Mouse (Mus musculus) CH12.LX (cell line): ENCODE measurements around the gene Zbtb25. TPM values are rescaled to one million over a fixed set of nuclear protein-coding genes. Genes with fewer than 3 reads are reported as not detected.

Experiments
- DNase-seq: peaks from one replicate; pipeline ENCODE4 v3.0.0-alpha.2; 2013; ENCODE audit errors: extremely low read depth
- H3K27ac ChIP-seq: 2 replicates; pipeline ENCODE4 v1.5.1; 2012; ENCODE audit warnings: low read depth, mild to moderate bottlenecking, control low read depth, moderate library complexity; ENCODE audit not compliant: insufficient read depth
- H3K27me3 ChIP-seq: replicated peaks from 2 replicates; pipeline ENCODE3; 2012; ENCODE audit warnings: inconsistent platforms
- H3K36me3 ChIP-seq, 2 experiments: replicated peaks in 1 of 2; 2 replicates each; pipeline versions ENCODE3 to v1.6.1; 2012; ENCODE audit warnings: inconsistent platforms in 1 of 2, low read length in 1 of 2, mild to moderate bottlenecking in 1 of 2, mixed read lengths in 1 of 2, moderate library complexity in 1 of 2; ENCODE audit not compliant: control insufficient read depth in 1 of 2, insufficient read depth in 1 of 2
- H3K4me1 ChIP-seq, 2 experiments: 2 replicates each; pipeline ENCODE4 v1.6.1; 2012; ENCODE audit warnings: inconsistent platforms in 1 of 2, moderate library complexity in 1 of 2; ENCODE audit not compliant: insufficient read depth in 2 of 2, control insufficient read depth in 1 of 2
- H3K4me2 ChIP-seq: 2 replicates; pipeline ENCODE4 v1.6.1; 2012; ENCODE audit warnings: low read depth, mild to moderate bottlenecking, control low read depth; ENCODE audit not compliant: poor library complexity, insufficient read depth, severe bottlenecking
- H3K4me3 ChIP-seq, 3 experiments: fragments of 150-350 bp in 1 of 3; sonication (generic) in 1 of 3; replicated peaks in 1 of 3; 2 replicates each; pipeline versions ENCODE3 to v1.5.1; 2011 to 2012; ENCODE audit warnings: low read depth in 2 of 3, low read length in 2 of 3, mild to moderate bottlenecking in 2 of 3, moderate library complexity in 2 of 3, control low read depth in 1 of 3, improper control_type of control experiment in 1 of 3, inconsistent platforms in 1 of 3, mixed read lengths in 1 of 3; ENCODE audit not compliant: poor library complexity in 1 of 3
- H3K79me2 ChIP-seq: replicated peaks from 2 replicates; pipeline ENCODE4 v1.6.1; 2012; ENCODE audit warnings: mild to moderate bottlenecking, moderate library complexity; ENCODE audit not compliant: control insufficient read depth, poor library complexity, insufficient read depth, severe bottlenecking; ENCODE audit errors: extremely low read depth
- H3K9ac ChIP-seq: 2 replicates; pipeline ENCODE4 v1.6.1; 2012; ENCODE audit warnings: low read depth, mild to moderate bottlenecking, control low read depth, moderate library complexity; ENCODE audit not compliant: insufficient read depth
- H3K9me3 ChIP-seq: replicated peaks from 2 replicates; pipeline ENCODE3; 2012; ENCODE audit warnings: low read length, inconsistent platforms, mixed read lengths
- CTCF ChIP-seq, 2 experiments: IDR thresholded peaks in 1 of 2; conservative IDR thresholded peaks in 1 of 2; 2 replicates each; pipeline ENCODE4 v1.5.1; 2011 to 2012; ENCODE audit warnings: low read depth in 2 of 2, low read length in 2 of 2, improper control_type of control experiment in 1 of 2, inconsistent platforms in 1 of 2, mild to moderate bottlenecking in 1 of 2, moderate library complexity in 1 of 2
- ELF1 ChIP-seq: IDR thresholded peaks from 2 replicates; pipeline ENCODE4 v1.6.1; 2014; ENCODE audit warnings: low read depth, mild to moderate bottlenecking, inconsistent platforms, low read length, improper control_type of control experiment
- EP300 ChIP-seq: IDR thresholded peaks from 2 replicates; pipeline ENCODE4 v1.6.1; 2011; ENCODE audit warnings: low read length, improper control_type of control experiment
- HCFC1 ChIP-seq: IDR thresholded peaks from 2 replicates; pipeline ENCODE4 v1.6.1; 2012; ENCODE audit warnings: low read depth, mild to moderate bottlenecking, inconsistent platforms, low read length, improper control_type of control experiment
- JUND ChIP-seq: conservative IDR thresholded peaks from 2 replicates; pipeline ENCODE4 v1.6.1; 2011; ENCODE audit warnings: low read depth, low read length, improper control_type of control experiment
- MXI1 ChIP-seq: IDR thresholded peaks from 2 replicates; pipeline ENCODE4 v1.6.1; 2011; ENCODE audit warnings: mild to moderate bottlenecking, low read depth, low read length, improper control_type of control experiment
- MYC ChIP-seq: IDR thresholded peaks from 2 replicates; pipeline ENCODE4 v1.6.1; 2011; ENCODE audit warnings: low read depth, mild to moderate bottlenecking, improper control_type of control experiment, low read length
- NELFE ChIP-seq: IDR thresholded peaks from 2 replicates; pipeline ENCODE4 v1.6.1; 2011; ENCODE audit warnings: low read depth, low read length, improper control_type of control experiment
- NRF1 ChIP-seq: IDR thresholded peaks from 2 replicates; pipeline ENCODE4 v1.6.1; 2014; ENCODE audit warnings: low read depth, mild to moderate bottlenecking, inconsistent platforms, low read length, improper control_type of control experiment, moderate library complexity
- PAX5 ChIP-seq: IDR thresholded peaks from 2 replicates; pipeline ENCODE4 v1.6.1; 2012; ENCODE audit warnings: low read length, inconsistent platforms, mixed read lengths
- POLR2A ChIP-seq: IDR thresholded peaks from 2 replicates; pipeline ENCODE4 v1.6.1; 2011; ENCODE audit warnings: low read depth, mild to moderate bottlenecking, improper control_type of control experiment, low read length
- POLR2AphosphoS2 ChIP-seq: IDR thresholded peaks from 2 replicates; pipeline ENCODE4 v1.6.1; 2011; ENCODE audit warnings: low read depth, low read length, improper control_type of control experiment
- TBP ChIP-seq: conservative IDR thresholded peaks from 2 replicates; pipeline ENCODE4 v1.6.1; 2011; ENCODE audit warnings: low read depth, low read length, improper control_type of control experiment
- USF1 ChIP-seq: IDR thresholded peaks from 2 replicates; pipeline ENCODE4 v1.6.1; 2014; ENCODE audit warnings: low read depth, mild to moderate bottlenecking, inconsistent platforms, low read length, improper control_type of control experiment
- ZC3H11A ChIP-seq: IDR thresholded peaks from 2 replicates; pipeline ENCODE4 v1.6.1; 2012; ENCODE audit warnings: low read depth, mild to moderate bottlenecking, inconsistent platforms, low read length, improper control_type of control experiment
- ZMIZ1 ChIP-seq: IDR thresholded peaks from 2 replicates; pipeline ENCODE4 v1.6.1; 2012; ENCODE audit warnings: low read depth, mild to moderate bottlenecking, inconsistent platforms, low read length, improper control_type of control experiment
- ZNF384 ChIP-seq: IDR thresholded peaks from 2 replicates; pipeline ENCODE4 v1.6.1; 2012; ENCODE audit warnings: low read depth, low read length, improper control_type of control experiment, inconsistent platforms
- dilution Hi-C: fragments of 300-500 bp; cut with MboI; formaldehyde crosslinking; loops from 2 replicates; pipeline ENCODE4 v1.14.3; 2020; ENCODE audit warnings: low sequenced_read_pairs; ENCODE audit not compliant: extremely low pct_unique_long_range_greater_than_20kb, extremely low pct_ligation_motif_present
- in situ Hi-C: fragments of 300-500 bp; cut with MboI; formaldehyde crosslinking; loops from 3 replicates; pipeline ENCODE4 v1.14.3; 2019; ENCODE audit warnings: low sequenced_read_pairs, low pct_ligation_motif_present, low pct_unique_long_range_greater_than_20kb, mixed read lengths
- polyA plus RNA-seq: library from polyadenylated mRNA; unstranded; fragments of >175 nt; gene quantifications from 2 replicates; pipeline ENCODE4 v1.2.1, GENCODE M21; 2012; ENCODE audit warnings: low read depth; ENCODE audit not compliant: insufficient read length
- total RNA-seq, 2 experiments: library from RNA; depleted of rRNA; stranded (reverse); fragments of 300-350 nt in 1 of 2; fragments of >200 nt in 1 of 2; gene quantifications; 2 replicates each; pipeline ENCODE4 v1.2.3; 2012 to 2014

Zbtb25 gene
- total and polyA plus RNA-seq, 3 experiments, result 7.2 to 18.7 (median 7.3) TPM

GRCm38 (mm10) chr12:76372881-76373818 is 3.7 kb upstream of the Zbtb25 start:
- dilution Hi-C loops, result no loop called here
- TF ChIP-seq POLR2AphosphoS2 (no peak), ZC3H11A (no peak), ZMIZ1 (0 out of 2 replicates have a peak, but pooled peaks have one; percentile 17), MYC (0 out of 2 replicates have a peak, but pooled peaks have one; percentile 32), HCFC1 (no peak), NRF1 (0 out of 2 replicates have a peak, but pooled peaks have one; percentile 13), CTCF (conservative IDR thresholded peaks at IDR 0.05 in 1 of 2, IDR thresholded peaks at IDR 0.05 in 1 of 2; ENCODE audit: low read depth in 2 of 2, low read length in 2 of 2) (peak; percentile 6 to 57; a peak in 3 of 4 replicates), EP300 (no peak; the same call in 1 of the 2 replicates), TBP (0 out of 2 replicates have a peak, but pooled peaks have one; percentile 52), POLR2A (peak; percentile 36), ELF1 (0 out of 2 replicates have a peak, but pooled peaks have one; percentile 4), PAX5 (no peak), NELFE (0 out of 2 replicates have a peak, but pooled peaks have one; percentile 12), ZNF384 (peak; percentile 82), USF1 (no peak), MXI1 (peak; percentile 41; the same call in 1 of the 2 replicates)
- TF ChIP-seq, all 38 proteins: peak for 10
- peak overlapping the region; percentile 67 for H3K27ac ChIP-seq
- peaks cover 0 to 7% of the 10 kb centered on the region in 2 experiments for H3K36me3 ChIP-seq
- no peaks in the 10 kb centered on the region for H3K27me3 ChIP-seq
- H3K9me3 ChIP-seq, result peaks cover 3% of the 10 kb centered on the region
- peak; percentile 68 for DNase-seq
- in situ Hi-C loops, result loop anchor here (5.0 kb wide), 2 partner anchors 34 to 94 kb away; no protein-coding TSS in a partner anchor
- peak overlapping the region; percentile 75 to 99 (median 77) for H3K4me3 ChIP-seq
- H3K4me1 ChIP-seq, result peaks cover 2 to 46% of the 10 kb centered on the region in 2 experiments; a peak in 3 of 4 replicates
- peaks cover 68% of the 10 kb centered on the region for H3K79me2 ChIP-seq
- peak overlapping the region; percentile 96 for H3K9ac ChIP-seq
- H3K4me2 ChIP-seq, result peak overlapping the region; percentile 84

- peaks cover 72% of the 10 kb centered on the region for H3K79me2 ChIP-seq
- H3K27ac ChIP-seq, result peak overlapping the region; percentile 23; the same call in 1 of the 2 replicates
- H3K36me3 ChIP-seq, result peaks cover 0 to 4% of the 10 kb centered on the region in 2 experiments
- TF ChIP-seq MXI1 (no peak), JUND (0 out of 2 replicates have a peak, but pooled peaks have one; percentile 21)
- no peak for DNase-seq
- in situ Hi-C loops, result loop anchor here (5.0 kb wide), 2 partner anchors 35 to 95 kb away; no protein-coding TSS in a partner anchor
- H3K9ac ChIP-seq, result peak overlapping the region; percentile 96
- peak overlapping the region; percentile 75 to 99 (median 77) for H3K4me3 ChIP-seq
- H3K9me3 ChIP-seq, result peaks cover 2% of the 10 kb centered on the region
- no peaks in the 10 kb centered on the region for H3K27me3 ChIP-seq
- peak overlapping the region; percentile 84 for H3K4me2 ChIP-seq
- peaks cover 2 to 45% of the 10 kb centered on the region in 2 experiments; a peak in 3 of 4 replicates for H3K4me1 ChIP-seq
- dilution Hi-C loops, result no loop called here
Observed at GRCm38 (mm10) chr12:76372046-76372445, 2.6 kb upstream of the Zbtb25 start.
